Mouse (Mus musculus) erythroblast, embryonic 14.5 days (primary cell): ENCODE results near the gene E2f1.

Experiments used
- GATA1 ChIP-seq: IDR thresholded peaks from 2 replicates; pipeline ENCODE4 v1.6.1; 2012; ENCODE audit warnings: low read length, inconsistent platforms, mixed read lengths
- TAL1 ChIP-seq: IDR thresholded peaks from 3 replicates; pipeline ENCODE4 v1.6.1; 2012; ENCODE audit warnings: low read length, inconsistent platforms, mixed read lengths

DNA sequence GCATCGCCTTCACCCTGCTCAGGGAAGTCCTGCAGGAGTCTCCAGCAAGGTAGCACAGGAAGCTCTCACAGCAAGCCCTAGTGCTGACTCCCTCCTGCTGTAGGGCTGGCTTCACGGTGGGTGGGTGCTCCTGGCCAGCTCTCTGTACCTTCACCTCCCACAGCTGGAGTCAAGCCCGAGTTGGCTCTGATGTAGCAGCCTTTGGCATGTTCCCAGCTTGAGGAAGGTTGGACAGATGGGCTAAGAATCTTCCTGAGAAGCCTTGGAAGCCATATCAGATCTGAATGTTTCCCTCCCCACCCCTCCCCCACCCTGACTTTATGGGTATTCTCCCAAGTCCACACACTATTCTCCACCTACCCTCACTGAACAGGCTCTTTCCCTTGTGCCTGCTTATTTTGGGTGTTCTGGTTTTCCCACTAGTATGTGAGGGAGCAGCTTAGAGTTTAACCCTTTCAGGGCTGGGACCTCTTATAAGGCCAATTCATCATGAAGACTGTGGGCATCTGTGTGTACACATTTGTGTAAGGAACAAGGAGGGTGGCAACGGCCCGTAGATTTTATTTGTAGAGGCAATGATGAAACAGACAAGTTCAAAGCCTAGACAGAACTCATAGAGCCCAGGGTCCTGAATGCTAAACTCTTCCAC, 12.4 kb downstream of the E2f1 start:
- TF ChIP-seq GATA1 (no peak), TAL1 (no peak)
